Mouse (Mus musculus) erythroblast, embryonic 14.5 days (primary cell): Measurements from ENCODE around the gene Lrat. TPM values are rescaled to one million over a fixed set of nuclear protein-coding genes. Genes with fewer than 3 reads are reported as not detected.

Experiments used
- H3K27me3 ChIP-seq: 2 replicates; pipeline ENCODE4 v1.6.1; 2012; ENCODE audit warnings: inconsistent platforms; ENCODE audit not compliant: control insufficient read depth
- H3K36me3 ChIP-seq: 2 replicates; pipeline ENCODE4 v1.6.1; 2012; ENCODE audit warnings: mild to moderate bottlenecking, inconsistent platforms; ENCODE audit not compliant: control insufficient read depth
- H3K4me1 ChIP-seq: 2 replicates; pipeline ENCODE4 v1.6.1; 2012; ENCODE audit warnings: inconsistent platforms; ENCODE audit not compliant: control insufficient read depth
- H3K4me3 ChIP-seq: replicated peaks from 2 replicates; pipeline ENCODE3; 2012; ENCODE audit warnings: moderate library complexity, mild to moderate bottlenecking, inconsistent platforms
- H3K9me3 ChIP-seq: 2 replicates; pipeline ENCODE4 v1.6.1; 2012; ENCODE audit warnings: low read length, inconsistent platforms, mixed read lengths; ENCODE audit not compliant: control insufficient read depth
- GATA1 ChIP-seq: IDR thresholded peaks from 2 replicates; pipeline ENCODE4 v1.6.1; 2012; ENCODE audit warnings: low read length, inconsistent platforms, mixed read lengths
- TAL1 ChIP-seq: IDR thresholded peaks from 3 replicates; pipeline ENCODE4 v1.6.1; 2012; ENCODE audit warnings: low read length, inconsistent platforms, mixed read lengths
- polyA plus RNA-seq: library from polyadenylated mRNA; stranded (reverse); fragments of >175 nt; gene quantifications from 2 replicates; pipeline ENCODE4 v1.2.3, GENCODE M21; 2012

The Lrat gene
- not detected in 2 replicates for polyA plus RNA-seq

DNA sequence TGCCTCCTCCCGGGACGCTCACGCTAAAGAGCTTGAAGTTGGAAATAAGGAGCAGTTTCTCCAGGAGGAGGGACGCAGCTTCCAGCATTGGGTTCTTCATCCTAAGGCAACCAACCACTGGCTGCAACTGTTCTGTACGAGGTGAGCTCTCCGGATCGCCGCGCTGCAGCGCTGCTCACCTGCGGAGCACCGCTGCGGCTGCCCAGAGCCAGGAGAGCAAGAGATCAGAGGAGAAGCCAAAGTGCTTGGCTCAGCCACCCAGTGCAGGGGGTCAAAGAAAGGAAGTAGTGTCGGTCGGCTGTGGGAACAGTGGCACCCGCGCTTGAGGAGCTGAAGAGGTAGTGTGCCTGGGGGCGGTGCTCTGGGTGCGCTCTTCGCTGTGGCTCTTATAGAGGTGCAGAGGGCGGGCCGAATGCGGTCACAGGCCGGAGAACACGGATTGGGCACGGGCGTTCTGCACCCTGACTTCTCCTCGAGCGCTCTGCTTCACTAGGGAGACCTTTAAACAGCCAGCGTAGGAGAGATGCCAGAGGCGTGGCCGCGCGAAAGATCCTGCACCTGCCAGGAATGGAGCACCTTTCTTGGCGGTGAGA, at the start of gene Lrat:
Lrat (minus strand) TSS at position 361 of the 593 bp plus-strand sequence.
- peak within 1 kb of the TSS; percentile 4 for H3K4me3 ChIP-seq
- peaks cover 20% of the 10 kb centered on the region for H3K27me3 ChIP-seq
- H3K36me3 ChIP-seq = no peaks in the 10 kb centered on the region
- no peaks in the 10 kb centered on the region for H3K9me3 ChIP-seq
- no peak for TF ChIP-seq GATA1
- no peak for TF ChIP-seq TAL1
- H3K4me1 ChIP-seq = no peaks in the 10 kb centered on the region

DNA sequence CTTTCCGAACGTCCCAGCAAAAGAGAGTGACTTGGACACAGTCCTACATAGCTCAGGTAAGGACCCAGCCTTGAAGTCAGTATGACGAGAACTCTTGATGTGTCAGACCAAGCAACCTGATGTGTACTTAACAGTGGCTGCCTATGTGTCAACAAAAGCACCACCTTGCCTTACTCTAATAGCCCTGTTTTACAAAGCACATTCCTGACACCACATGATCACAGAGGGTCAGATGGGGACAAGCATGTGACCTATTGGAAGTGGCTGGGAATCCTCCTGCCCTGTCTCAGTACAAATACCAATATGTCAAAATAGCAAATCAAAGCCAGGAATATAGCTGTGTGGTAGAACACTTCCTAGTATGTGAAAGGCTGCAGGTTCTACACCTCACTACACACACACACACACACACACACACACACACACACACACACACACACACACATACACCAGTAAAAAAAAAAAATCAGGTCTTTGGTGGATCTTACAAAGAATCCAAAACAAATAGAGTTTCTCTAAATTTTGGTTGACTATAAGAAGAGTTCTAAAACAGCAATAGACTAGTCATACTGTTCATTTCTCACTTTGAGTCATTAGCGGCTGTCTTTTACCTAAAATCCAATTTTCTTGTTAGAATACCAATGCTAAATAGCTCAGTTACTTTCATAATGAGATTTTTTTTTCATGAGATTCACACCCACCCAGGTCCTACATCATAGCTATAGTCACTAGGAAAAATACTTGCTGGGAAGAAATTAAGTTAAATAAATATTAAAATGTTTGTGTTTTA, 48.6 kb upstream of the Lrat start:
- Histone ChIP-seq H3K9me3 (no peaks in the 10 kb centered on the region), H3K36me3 (no peaks in the 10 kb centered on the region), H3K4me1 (no peaks in the 10 kb centered on the region), H3K4me3 (no peak overlapping the region), H3K27me3 (no peaks in the 10 kb centered on the region)
- TF ChIP-seq TAL1 (no peak), GATA1 (no peak)

DNA sequence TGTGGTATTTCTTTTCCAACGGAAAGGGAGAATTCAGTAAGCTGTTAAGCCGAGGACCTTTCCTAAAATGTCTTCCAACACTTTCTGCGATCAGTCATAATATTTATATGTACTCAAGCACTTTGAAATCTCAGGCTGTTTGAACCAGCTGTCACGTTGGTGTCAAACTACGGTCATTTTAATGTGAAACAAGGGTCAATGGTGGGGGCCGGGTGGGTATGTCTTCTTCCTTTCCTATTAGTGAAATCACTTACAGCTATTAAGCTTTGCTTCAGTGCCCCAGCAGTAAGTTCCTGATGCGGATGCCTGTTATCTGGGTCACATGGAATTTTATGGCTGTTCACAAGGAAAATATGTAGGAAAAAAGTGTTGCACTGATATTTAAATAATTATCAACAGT, 46.9 kb upstream of the Lrat start:
- H3K36me3 ChIP-seq = no peaks in the 10 kb centered on the region
- H3K4me3 ChIP-seq = no peak overlapping the region
- no peaks in the 10 kb centered on the region for H3K9me3 ChIP-seq
- no peak for TF ChIP-seq GATA1
- no peak for TF ChIP-seq TAL1
- H3K27me3 ChIP-seq = no peaks in the 10 kb centered on the region
- H3K4me1 ChIP-seq = no peaks in the 10 kb centered on the region

DNA sequence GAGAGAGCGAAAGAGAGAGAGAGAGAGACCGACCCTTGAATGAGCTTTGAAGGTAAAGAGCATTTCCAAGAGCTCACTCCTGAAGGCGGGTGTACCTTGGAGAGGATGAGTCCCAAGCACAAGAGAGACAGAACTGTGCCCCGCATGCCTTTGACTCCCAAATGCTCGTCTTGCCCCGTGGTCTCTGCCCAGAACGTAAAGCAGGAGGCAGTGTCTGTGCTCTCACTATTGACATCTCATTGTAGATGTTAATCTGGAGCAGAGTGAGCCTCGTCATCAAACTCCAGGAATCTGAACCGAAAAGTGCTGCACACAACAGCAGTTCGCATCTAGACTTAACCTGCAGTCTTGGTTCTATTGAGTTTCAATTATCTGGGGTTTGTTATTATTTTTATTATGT, 46.4 kb upstream of the Lrat start:
- TF ChIP-seq GATA1 (no peak), TAL1 (no peak)

GRCm38 (mm10) chr3:82946375-82947107, 42.8 kb upstream of the Lrat start:
- no peaks in the 10 kb centered on the region for H3K4me1 ChIP-seq
- no peaks in the 10 kb centered on the region for H3K36me3 ChIP-seq
- TF ChIP-seq GATA1 = no peak
- no peak for TF ChIP-seq TAL1
- no peaks in the 10 kb centered on the region for H3K9me3 ChIP-seq
- H3K4me3 ChIP-seq = no peak overlapping the region
- H3K27me3 ChIP-seq = no peaks in the 10 kb centered on the region

More for the DNA sequence above, 46.4 kb upstream of the Lrat start:
- no peaks in the 10 kb centered on the region for H3K9me3 ChIP-seq
- no peak overlapping the region for H3K4me3 ChIP-seq
- H3K4me1 ChIP-seq = no peaks in the 10 kb centered on the region
- no peaks in the 10 kb centered on the region for H3K36me3 ChIP-seq
- no peaks in the 10 kb centered on the region for H3K27me3 ChIP-seq

- TF ChIP-seq GATA1 = no peak
- no peak for TF ChIP-seq TAL1
- no peaks in the 10 kb centered on the region for H3K4me1 ChIP-seq
- no peak overlapping the region for H3K4me3 ChIP-seq
- H3K36me3 ChIP-seq = no peaks in the 10 kb centered on the region
- no peaks in the 10 kb centered on the region for H3K27me3 ChIP-seq
- H3K9me3 ChIP-seq = no peaks in the 10 kb centered on the region
Measured at GRCm38 (mm10) chr3:82927917-82928316, 24.1 kb upstream of the Lrat start.

DNA sequence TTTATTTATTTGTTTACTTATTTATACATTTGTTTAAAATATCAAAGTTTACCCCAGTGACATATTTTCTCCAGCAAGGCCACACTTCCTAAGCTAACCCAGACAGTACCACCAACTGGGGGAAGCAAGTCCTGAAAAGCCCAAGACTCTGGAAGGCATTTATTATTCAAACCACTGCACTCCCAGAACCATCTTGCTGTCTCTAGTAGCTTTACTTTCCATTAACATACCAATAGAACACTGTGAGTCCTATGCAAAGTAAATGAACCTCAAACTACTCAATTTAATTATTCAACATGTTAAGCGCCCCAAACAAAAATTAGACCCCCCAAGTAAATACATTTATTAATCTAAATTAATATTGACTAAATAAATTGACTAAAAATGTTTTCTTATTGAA, 11.9 kb upstream of the Lrat start:
- Histone ChIP-seq H3K4me1 (no peaks in the 10 kb centered on the region), H3K36me3 (no peaks in the 10 kb centered on the region), H3K4me3 (no peak overlapping the region), H3K27me3 (no peaks in the 10 kb centered on the region), H3K9me3 (no peaks in the 10 kb centered on the region; the same call in 1 of the 2 replicates)
- TF ChIP-seq GATA1 (no peak), TAL1 (no peak)

DNA sequence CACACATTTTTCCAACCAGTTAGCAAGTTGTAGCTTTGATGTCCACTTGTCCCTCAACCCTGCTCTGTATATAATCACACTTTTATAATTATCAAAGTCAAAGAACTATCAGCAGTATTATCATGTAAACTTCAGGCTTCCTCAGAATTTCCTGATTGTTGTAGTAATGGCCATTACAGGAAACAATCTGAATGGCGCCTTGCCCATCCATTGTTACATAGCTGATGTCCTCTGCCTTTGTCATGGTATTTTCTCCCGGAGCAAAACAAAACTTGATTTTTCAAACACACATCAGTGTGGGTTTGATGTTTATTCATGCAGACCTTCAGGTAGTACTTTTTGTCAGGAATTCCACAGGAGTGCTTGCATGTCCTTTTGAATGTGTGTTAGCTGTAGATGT, 4.9 kb upstream of the Lrat start:
- TF ChIP-seq TAL1 = no peak
- TF ChIP-seq GATA1 = no peak
- no peaks in the 10 kb centered on the region for H3K9me3 ChIP-seq
- H3K4me3 ChIP-seq = no peak overlapping the region
- H3K4me1 ChIP-seq = no peaks in the 10 kb centered on the region
- H3K36me3 ChIP-seq = no peaks in the 10 kb centered on the region
- H3K27me3 ChIP-seq = peaks cover 12% of the 10 kb centered on the region
